Mouse (Mus musculus) embryonic fibroblast, embryonic 13.5 days (primary cell): ENCODE results near the gene Sod2. TPM values are rescaled to one million over a fixed set of nuclear protein-coding genes. Genes with fewer than 3 reads are reported as not detected.
A peak's percentile ranks its signal among the peaks of the same experiment; 100 is the strongest.
"Not testable (repeated sequence)": the region's sequence is repeated elsewhere in the genome, so short reads cannot be mapped to it uniquely, and the experiment has no call there.

Source experiments
- H3K27ac ChIP-seq: 2 replicates; pipeline ENCODE4 v1.5.1; 2012; ENCODE audit warnings: low read length, control low read depth, inconsistent platforms; ENCODE audit not compliant: insufficient read depth
- H3K4me1 ChIP-seq: 2 replicates; pipeline ENCODE4 v1.6.1; 2011; ENCODE audit warnings: low read length; ENCODE audit not compliant: control insufficient read depth, insufficient read depth
- H3K4me3 ChIP-seq: 2 replicates; pipeline ENCODE4 v1.5.1; 2011; ENCODE audit warnings: mild to moderate bottlenecking, control low read depth, low read length; ENCODE audit not compliant: insufficient read depth
- CTCF ChIP-seq: IDR thresholded peaks from 2 replicates; pipeline ENCODE4 v1.5.1; 2011; ENCODE audit warnings: mild to moderate bottlenecking, control low read depth, low read length, moderate library complexity, borderline replicate concordance; ENCODE audit not compliant: insufficient read depth
- POLR2A ChIP-seq: IDR thresholded peaks from 2 replicates; pipeline ENCODE4 v1.6.1; 2011; ENCODE audit warnings: low read depth, mild to moderate bottlenecking, control low read depth, low read length, moderate library complexity
- polyA plus RNA-seq: library from polyadenylated mRNA; stranded (reverse); fragments of >200 nt; gene quantifications from 2 replicates; pipeline ENCODE4 v1.2.4, GENCODE M21; 2011; ENCODE audit warnings: low read depth; ENCODE audit not compliant: missing spikeins, insufficient read length

Sod2 gene
- polyA plus RNA-seq, 1 experiment: 53.8 TPM

DNA sequence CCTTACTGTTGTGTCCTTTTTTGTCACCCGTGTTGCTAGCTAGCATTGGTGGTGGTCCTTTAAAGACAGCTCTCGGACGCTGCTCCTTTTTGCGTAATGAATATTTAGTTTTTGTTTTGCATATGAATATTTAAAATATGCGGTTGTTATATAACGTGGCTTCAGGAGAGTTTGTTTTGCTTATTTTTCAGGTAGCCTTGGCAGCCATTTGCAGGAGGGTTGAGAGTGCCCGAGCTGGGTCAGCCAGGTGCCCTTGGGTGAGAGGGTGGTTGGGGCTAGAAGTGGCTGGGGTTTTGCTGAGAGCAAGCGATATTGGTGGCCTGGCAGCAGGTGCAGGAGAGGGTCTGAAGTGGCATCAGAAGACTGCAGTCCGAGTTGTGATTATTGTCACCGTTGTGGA is 1.9 kb downstream of the Sod2 start:
- Histone ChIP-seq H3K4me3 (peak overlapping the region; percentile 88), H3K4me1 (peaks cover 2% of the 10 kb centered on the region), H3K27ac (no peak overlapping the region)
- TF ChIP-seq POLR2A: no peak
- no peak for TF ChIP-seq CTCF

GRCm38 (mm10) chr17:13009887-13010286 is 3.2 kb downstream of the Sod2 start:
- Histone ChIP-seq H3K4me3 (no peak overlapping the region), H3K27ac (no peak overlapping the region), H3K4me1 (peaks cover 2% of the 10 kb centered on the region)
- TF ChIP-seq CTCF (no peak), POLR2A (no peak)

DNA sequence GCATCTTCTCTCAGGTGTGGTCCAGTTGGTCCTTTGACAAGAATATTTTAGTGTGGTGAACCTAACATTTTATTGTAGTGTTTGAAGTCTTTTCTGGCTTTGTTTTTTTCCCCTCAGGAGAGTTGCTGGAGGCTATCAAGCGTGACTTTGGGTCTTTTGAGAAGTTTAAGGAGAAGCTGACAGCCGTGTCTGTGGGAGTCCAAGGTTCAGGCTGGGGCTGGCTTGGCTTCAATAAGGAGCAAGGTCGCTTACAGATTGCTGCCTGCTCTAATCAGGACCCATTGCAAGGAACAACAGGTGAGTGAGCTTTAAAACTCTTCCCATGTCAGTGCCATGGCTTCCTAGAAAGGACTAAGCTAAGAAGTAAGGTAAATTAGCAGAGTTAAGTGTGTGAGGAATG is 6.7 kb downstream of the Sod2 start:
- peaks cover 2% of the 10 kb centered on the region for H3K4me1 ChIP-seq
- H3K27ac ChIP-seq: no peak overlapping the region
- no peak for TF ChIP-seq CTCF
- no peak for TF ChIP-seq POLR2A
- H3K4me3 ChIP-seq: no peak overlapping the region

GRCm38 (mm10) chr17:13036627-13037192 is 30.1 kb downstream of the Sod2 start:
- H3K27ac ChIP-seq, H3K4me1 ChIP-seq, H3K4me3 ChIP-seq: not testable (repeated sequence)

DNA sequence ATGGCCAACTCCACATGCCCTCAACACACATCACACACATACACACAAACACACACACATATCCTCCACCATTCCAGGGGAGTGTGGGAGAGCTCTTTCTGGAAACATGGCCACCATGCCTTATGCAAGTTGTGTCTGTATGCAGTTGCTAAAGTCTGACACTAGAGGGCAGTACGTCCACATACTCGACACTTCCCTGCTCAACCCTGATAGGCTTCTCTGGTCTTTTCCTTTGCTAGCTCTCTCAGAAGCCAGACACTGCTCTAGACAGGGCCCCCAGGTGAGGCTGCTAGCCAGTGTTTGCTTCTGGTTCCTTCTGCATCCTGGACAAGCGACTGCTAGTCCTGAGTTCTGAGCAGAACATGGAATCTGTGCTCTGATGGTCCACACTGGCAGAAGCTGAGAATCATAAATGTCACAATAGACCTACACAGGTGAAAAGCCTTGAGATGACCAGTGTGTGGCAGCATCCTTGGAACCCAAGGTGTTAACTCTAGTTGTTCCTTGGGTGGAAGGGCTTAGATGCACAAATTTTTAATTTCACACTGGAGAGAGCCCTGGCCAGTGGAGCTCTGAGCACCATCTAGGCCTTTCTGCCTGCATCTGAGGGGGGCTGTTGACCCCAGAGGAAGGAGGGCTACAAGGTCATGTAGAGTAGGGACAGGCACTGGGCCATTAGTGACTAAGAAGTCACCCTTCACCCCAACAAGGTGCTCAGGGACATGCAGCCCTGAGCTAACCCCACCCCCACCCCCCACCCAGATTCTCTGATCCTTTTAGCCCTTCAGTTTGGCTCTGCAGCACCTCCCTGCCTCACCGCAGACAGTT is 37.4 kb downstream of the Sod2 start:
- H3K27ac ChIP-seq, H3K4me3 ChIP-seq, H3K4me1 ChIP-seq: not testable (repeated sequence)

- H3K4me3 ChIP-seq, H3K27ac ChIP-seq, H3K4me1 ChIP-seq: not testable (repeated sequence)
Observed at GRCm38 (mm10) chr17:13052124-13052813, 45.6 kb downstream of the Sod2 start, which contains the start of gene Gpr31b. Gene Gpr31b, minus strand, starts transcription at chr17:13052296.

GRCm38 (mm10) chr17:13060804-13061203 is 54.2 kb downstream of the Sod2 start, which contains the start of gene Tcp10b:
Gene Tcp10b, plus strand, starts transcription at chr17:13061104.
- H3K4me1 ChIP-seq, H3K4me3 ChIP-seq, H3K27ac ChIP-seq: not testable (repeated sequence)

DNA sequence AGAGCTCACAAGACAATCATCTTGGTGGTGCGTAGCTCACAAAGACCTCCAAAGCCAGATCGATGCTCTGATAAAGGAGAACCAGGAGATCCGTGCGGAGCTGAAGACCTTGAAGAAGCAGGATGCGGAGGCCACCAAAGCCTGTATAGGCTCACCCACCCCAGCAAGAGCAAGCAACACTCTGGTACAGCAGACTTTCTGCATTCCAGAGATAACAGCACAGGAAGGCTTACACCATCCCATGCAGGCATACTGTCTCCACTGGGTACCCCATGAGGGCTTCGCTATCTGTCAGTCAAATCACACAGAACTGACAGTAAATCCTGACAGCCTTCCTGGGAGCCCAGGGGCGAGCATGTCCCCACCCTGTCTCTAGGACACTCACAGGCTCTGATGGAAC is 56.2 kb downstream of the Sod2 start:
- not testable (repeated sequence) for H3K4me3 ChIP-seq, H3K27ac ChIP-seq, H3K4me1 ChIP-seq

DNA sequence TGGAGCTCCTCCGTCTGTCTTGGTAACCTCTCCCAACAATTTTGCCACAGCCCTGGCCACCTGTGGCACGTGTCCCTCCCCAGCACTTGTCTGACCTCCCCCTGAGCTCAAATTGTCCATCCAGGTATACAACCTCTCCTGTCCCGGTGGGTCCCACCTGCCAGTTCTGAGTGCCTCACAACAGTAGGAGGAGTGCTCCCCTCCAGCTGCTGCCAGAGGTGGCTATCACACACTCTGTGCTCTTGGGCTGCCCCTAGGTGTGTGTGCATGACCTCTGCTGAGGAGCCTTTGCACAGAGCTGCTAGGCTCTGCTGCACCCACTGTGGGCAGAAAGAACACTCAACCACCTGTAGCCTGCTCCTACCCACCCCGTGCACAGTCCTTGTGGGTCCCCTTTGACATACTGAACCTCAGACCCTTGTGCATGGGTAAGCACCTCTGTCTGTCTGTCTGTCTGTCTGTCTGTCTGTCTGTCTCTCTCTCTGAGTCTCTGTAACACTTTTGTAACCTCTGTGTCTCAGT is 61.3 kb downstream of the Sod2 start:
- not testable (repeated sequence) for H3K4me3 ChIP-seq, H3K4me1 ChIP-seq, H3K27ac ChIP-seq

DNA sequence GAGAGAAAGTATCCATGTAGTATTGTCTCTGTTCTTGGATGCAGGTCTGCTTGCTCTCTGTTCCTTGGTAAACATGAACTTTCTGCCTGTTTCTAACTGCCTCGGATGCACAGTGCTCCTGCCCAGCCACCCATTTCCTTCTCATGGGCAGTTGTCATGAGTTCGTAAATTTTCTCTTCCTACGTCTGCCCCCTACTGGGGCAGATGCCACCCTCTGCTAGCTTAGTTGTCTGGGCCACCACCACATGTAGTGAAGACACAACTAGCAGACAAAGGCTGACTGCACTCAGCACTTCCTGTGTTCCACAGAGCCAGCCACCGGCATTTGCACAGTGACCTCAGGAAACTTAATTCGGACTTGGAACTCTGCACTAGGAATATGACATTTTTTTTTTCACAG is 62.6 kb downstream of the Sod2 start:
- H3K4me3 ChIP-seq, H3K4me1 ChIP-seq, H3K27ac ChIP-seq: not testable (repeated sequence)

Other genes starting within 250 kb of the Sod2 start
- gene Igf2r, start 237.2 kb upstream of the Sod2 start, polyA plus RNA-seq: 246 and 249 TPM in 2 replicates
- gene Mas1, start 138.7 kb upstream of the Sod2 start, polyA plus RNA-seq: not detected in 2 replicates
- not detected in 2 replicates for gene Mrgprh, start 130.8 kb upstream of the Sod2 start, polyA plus RNA-seq
- 2.5 and 2.7 TPM in 2 replicates for gene Pnldc1, start 96.6 kb upstream of the Sod2 start, polyA plus RNA-seq
- gene Tcp1, start 91.1 kb upstream of the Sod2 start, polyA plus RNA-seq: 370 and 388 TPM in 2 replicates
- 36.1 and 37.7 TPM in 2 replicates for gene Mrpl18, start 90.5 kb upstream of the Sod2 start, polyA plus RNA-seq
- 0.61 TPM in 1 of 2 replicates, not detected in the other for gene Acat3, start 66.2 kb upstream of the Sod2 start, polyA plus RNA-seq
- gene Acat2, start 46.1 kb upstream of the Sod2 start, polyA plus RNA-seq: 46.5 and 46.7 TPM in 2 replicates
- gene Wtap, start 12.7 kb upstream of the Sod2 start, polyA plus RNA-seq: 113 and 135 TPM in 2 replicates
- not detected in 2 replicates for gene Gpr31b, start 45.5 kb downstream of the Sod2 start, polyA plus RNA-seq
- not detected in 2 replicates for gene Tcp10b, start 54.3 kb downstream of the Sod2 start, polyA plus RNA-seq
- not detected in 2 replicates for gene Unc93a, start 125.0 kb downstream of the Sod2 start, polyA plus RNA-seq
- not detected in 2 replicates for gene Smok2a, start 214.3 kb downstream of the Sod2 start, polyA plus RNA-seq
- gene Smok2b, start 223.4 kb downstream of the Sod2 start, polyA plus RNA-seq: not detected in 2 replicates